Mouse (Mus musculus) CH12.LX (cell line): ENCODE data around the gene Camkmt.

Source experiments
- BHLHE40 ChIP-seq: IDR thresholded peaks from 2 replicates; pipeline ENCODE4 v1.6.1; 2011; ENCODE audit warnings: mild to moderate bottlenecking, low read depth, low read length, improper control_type of control experiment
- CHD1 ChIP-seq: IDR thresholded peaks from 2 replicates; pipeline ENCODE4 v1.6.1; 2012; ENCODE audit warnings: low read depth, low read length, improper control_type of control experiment, inconsistent platforms
- CHD2 ChIP-seq: IDR thresholded peaks from 2 replicates; pipeline ENCODE4 v1.6.1; 2011; ENCODE audit warnings: low read length, improper control_type of control experiment
- CTCF ChIP-seq, 2 experiments: IDR thresholded peaks in 1 of 2; conservative IDR thresholded peaks in 1 of 2; 2 replicates each; pipeline ENCODE4 v1.5.1; 2011 to 2012; ENCODE audit warnings: low read depth in 2 of 2, low read length in 2 of 2, improper control_type of control experiment in 1 of 2, inconsistent platforms in 1 of 2, mild to moderate bottlenecking in 1 of 2, moderate library complexity in 1 of 2
- ELF1 ChIP-seq: IDR thresholded peaks from 2 replicates; pipeline ENCODE4 v1.6.1; 2014; ENCODE audit warnings: low read depth, mild to moderate bottlenecking, inconsistent platforms, low read length, improper control_type of control experiment
- MAX ChIP-seq: IDR thresholded peaks from 2 replicates; pipeline ENCODE4 v1.6.1; 2011; ENCODE audit warnings: low read length, improper control_type of control experiment
- MXI1 ChIP-seq: IDR thresholded peaks from 2 replicates; pipeline ENCODE4 v1.6.1; 2011; ENCODE audit warnings: mild to moderate bottlenecking, low read depth, low read length, improper control_type of control experiment
- POLR2A ChIP-seq: IDR thresholded peaks from 2 replicates; pipeline ENCODE4 v1.6.1; 2011; ENCODE audit warnings: low read depth, mild to moderate bottlenecking, improper control_type of control experiment, low read length
- RCOR1 ChIP-seq: conservative IDR thresholded peaks from 2 replicates; pipeline ENCODE4 v1.6.1; 2012; ENCODE audit warnings: low read depth, mild to moderate bottlenecking, inconsistent platforms, low read length, improper control_type of control experiment
- USF1 ChIP-seq: IDR thresholded peaks from 2 replicates; pipeline ENCODE4 v1.6.1; 2014; ENCODE audit warnings: low read depth, mild to moderate bottlenecking, inconsistent platforms, low read length, improper control_type of control experiment
- USF2 ChIP-seq: conservative IDR thresholded peaks from 2 replicates; pipeline ENCODE4 v1.6.1; 2011; ENCODE audit warnings: low read depth, low read length, improper control_type of control experiment
- ZKSCAN1 ChIP-seq: IDR thresholded peaks from 2 replicates; pipeline ENCODE4 v1.6.1; 2012; ENCODE audit warnings: low read depth, inconsistent platforms, low read length, improper control_type of control experiment, borderline replicate concordance

GRCm38 (mm10) chr17:85282447-85282846 lies 192.1 kb downstream of the Camkmt start:
- no peak for TF ChIP-seq MXI1
- no peak for TF ChIP-seq ZKSCAN1
- TF ChIP-seq CTCF (conservative IDR thresholded peaks at IDR 0.05 in 1 of 2, IDR thresholded peaks at IDR 0.05 in 1 of 2; ENCODE audit: low read depth in 2 of 2, low read length in 2 of 2) = no peak
- no peak for TF ChIP-seq USF2
- TF ChIP-seq MAX = no peak
- no peak for TF ChIP-seq RCOR1
- no peak for TF ChIP-seq ELF1
- TF ChIP-seq USF1 = no peak
- no peak for TF ChIP-seq BHLHE40
- TF ChIP-seq POLR2A = no peak
- TF ChIP-seq CHD1 = no peak
- TF ChIP-seq CHD2 = no peak
